Mouse (Mus musculus): ENCODE measurements around the gene Gpr101.

DNA sequence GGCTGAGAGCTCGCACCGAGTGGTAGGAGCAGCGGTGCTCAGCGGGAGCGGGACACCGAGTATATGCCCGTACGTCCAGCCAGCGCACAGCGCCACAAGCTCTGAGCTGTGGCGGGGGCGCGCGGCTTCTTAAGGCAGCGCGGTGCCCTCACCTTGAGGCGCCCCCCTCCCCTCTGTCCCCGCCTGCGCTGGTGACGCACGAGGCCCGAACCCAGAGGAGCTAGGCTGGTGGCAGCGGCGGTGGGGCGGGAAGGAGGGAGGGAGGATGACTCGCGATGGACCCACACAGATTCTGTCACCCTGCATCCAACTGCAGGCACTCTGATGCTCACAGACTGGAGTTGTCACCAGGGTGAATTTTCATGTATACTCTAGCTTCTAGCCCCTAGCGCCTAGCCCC, at the start of gene Gpr101:
- TF ChIP-seq CTCF (IDR thresholded peaks at IDR 0.05; ENCODE audit: low read depth, low read length) (no peak), POLR2A (IDR thresholded peaks at IDR 0.05; ENCODE audit: borderline replicate concordance, low read depth, low read length) (no peak)

Data from bone marrow macrophage, adult 2 months (primary cell).